Mouse (Mus musculus) liver, adult 2 months (tissue): ENCODE results near the gene Hsd11b2.

Experiments used
- CTCF ChIP-seq: fragments of 200-500 bp; IDR thresholded peaks from 2 replicates; pipeline ENCODE4 v1.5.1; 2011; ENCODE audit warnings: low read depth, low read length, control low read depth
- POLR2A ChIP-seq: fragments of 200-500 bp; IDR thresholded peaks from 2 replicates; pipeline ENCODE4 v1.6.1; 2011; ENCODE audit warnings: low read length, control low read depth; ENCODE audit not compliant: insufficient read depth; ENCODE audit errors: extremely low read depth

DNA sequence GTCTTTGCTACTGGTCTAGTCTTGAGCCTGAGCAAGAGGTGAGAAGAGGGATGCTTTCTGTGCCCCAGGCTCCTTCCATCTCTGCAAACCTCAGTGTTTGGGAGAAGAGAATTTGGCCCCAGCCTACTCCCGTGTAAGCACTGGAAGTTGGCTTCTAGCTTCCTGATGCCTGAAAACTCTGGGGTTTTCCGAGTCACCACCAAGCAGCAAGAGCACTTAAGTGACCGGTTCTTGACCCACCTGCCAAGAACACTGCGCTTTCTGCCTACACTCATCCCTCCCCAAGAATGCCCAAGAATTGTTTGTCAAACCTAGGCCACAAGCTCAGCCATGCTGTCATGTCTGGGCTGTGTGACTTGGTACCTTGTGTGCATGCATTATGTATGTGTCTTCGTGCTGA lies 2.0 kb downstream of the Hsd11b2 start:
- no peak for TF ChIP-seq POLR2A
- TF ChIP-seq CTCF, result no peak
